Mouse (Mus musculus) forebrain, embryonic 10.5 days (tissue): ENCODE results near the gene Padi1. TPM values are rescaled to one million over a fixed set of nuclear protein-coding genes. Genes with fewer than 3 reads are reported as not detected.

Experiments used
- DNase-seq: peaks from one replicate; pipeline ENCODE4 v3.0.0-alpha.2; 2017; ENCODE audit warnings: low spot score; ENCODE audit errors: extremely low spot score
- H3K27ac ChIP-seq: fragments of 300-500 bp; sonication (generic); 2 replicates; pipeline ENCODE4 v1.5.1; 2016; ENCODE audit warnings: mild to moderate bottlenecking
- H3K27me3 ChIP-seq: fragments of 300-500 bp; sonication (generic); 2 replicates; pipeline ENCODE4 v1.6.1; 2016; ENCODE audit warnings: mild to moderate bottlenecking; ENCODE audit not compliant: poor library complexity, severe bottlenecking
- H3K36me3 ChIP-seq: fragments of 300-500 bp; sonication (generic); replicated peaks from 2 replicates; pipeline ENCODE4 v1.6.1; 2016; ENCODE audit warnings: mild to moderate bottlenecking, moderate library complexity
- H3K4me1 ChIP-seq: fragments of 300-500 bp; sonication (generic); 2 replicates; pipeline ENCODE4 v1.6.1; 2016
- H3K4me3 ChIP-seq: fragments of 300-500 bp; sonication (generic); 2 replicates; pipeline ENCODE4 v1.5.1; 2016; ENCODE audit warnings: mild to moderate bottlenecking, moderate library complexity
- H3K9me3 ChIP-seq: fragments of 300-500 bp; sonication (generic); 2 replicates; pipeline ENCODE4 v1.6.1; 2016; ENCODE audit warnings: mild to moderate bottlenecking, moderate library complexity
- WGBS: fragments of 180-500 bp; shearing (Covaris S2); methylation state at CpG from one replicate; pipeline ENCODE4 v1.1.7; 2016; 5-methylcytosine and 5-hydroxymethylcytosine counted together
- polyA plus RNA-seq: library from polyadenylated mRNA; unstranded; fragments of >200 nt; fragmentation: Nextera tagmentation; extraction: Ambion mirVana; gene quantifications from 2 replicates; pipeline ENCODE4 v1.2.1, GENCODE M21; 2016

Gene Padi1
- polyA plus RNA-seq, result 0.06 and 0.10 TPM in 2 replicates

- Histone ChIP-seq H3K9me3 (no peaks in the 10 kb centered on the region), H3K36me3 (no peaks in the 10 kb centered on the region), H3K27me3 (no peaks in the 10 kb centered on the region), H3K27ac (no peak within 1 kb of the TSS), H3K4me1 (peaks cover 15% of the 10 kb centered on the region), H3K4me3 (no peak within 1 kb of the TSS)
- 94% methylated on average over 6 of the region's 6 CpGs for WGBS
- DNase-seq, result no peak
Observed at GRCm38 (mm10) chr4:140845666-140846065, at the start of gene Padi1. Gene Padi1, minus strand, starts transcription at chr4:140845778.

DNA sequence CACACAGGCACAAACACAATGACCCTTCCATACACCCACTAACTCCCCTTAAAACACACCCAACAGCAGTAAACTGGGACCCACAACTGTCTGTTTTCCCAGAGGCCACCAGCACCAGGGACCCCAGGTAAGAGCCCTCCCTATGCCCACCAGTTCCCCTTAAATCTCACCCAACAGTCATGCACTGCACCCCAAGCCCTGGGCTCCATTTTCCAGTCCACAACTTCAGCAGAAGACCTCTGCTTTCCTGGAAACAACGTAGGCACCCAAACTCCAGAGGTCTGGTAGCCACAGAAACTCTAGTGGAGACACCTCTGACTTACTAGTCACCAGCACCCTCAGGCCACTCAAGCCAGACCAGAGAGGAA is 46.6 kb upstream of the Padi1 start:
- 65% methylated on average over 1 of the region's 1 CpGs for WGBS
- no peak for DNase-seq
- Histone ChIP-seq H3K4me1 (no peaks in the 10 kb centered on the region), H3K4me3 (no peak overlapping the region), H3K9me3 (peaks cover 19% of the 10 kb centered on the region), H3K27ac (no peak overlapping the region), H3K36me3 (no peaks in the 10 kb centered on the region), H3K27me3 (no peaks in the 10 kb centered on the region)

DNA sequence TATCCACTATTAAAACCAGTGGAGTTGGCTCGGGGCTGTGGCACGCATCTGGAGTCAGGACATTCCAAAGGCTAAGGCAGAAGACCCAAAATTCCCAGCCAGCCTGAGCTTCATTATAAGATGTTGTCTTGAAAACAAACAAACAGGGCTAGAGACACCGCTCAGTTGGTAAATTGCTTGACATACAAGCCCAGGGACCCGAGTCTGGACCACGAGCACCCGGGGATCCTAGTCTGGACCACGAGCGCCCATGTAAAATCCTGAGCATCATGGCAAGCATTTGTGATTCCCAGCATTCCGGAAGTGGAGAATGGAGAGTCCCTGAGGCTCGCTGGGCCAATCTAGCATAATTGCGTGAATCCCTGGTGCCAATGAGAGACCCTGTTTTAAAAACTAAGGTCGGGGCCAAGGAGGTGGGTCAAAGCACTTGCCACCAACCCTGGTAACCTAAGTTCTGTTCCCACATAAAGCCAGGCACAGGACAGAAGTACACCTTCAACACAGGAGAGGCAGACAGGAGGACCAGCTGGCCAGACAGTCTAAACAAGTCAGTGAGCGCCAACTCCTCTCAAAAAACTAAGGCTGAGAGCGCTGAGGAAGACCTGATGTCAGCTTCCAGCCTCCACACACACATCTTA is 46.1 kb upstream of the Padi1 start:
- Histone ChIP-seq H3K4me3 (no peak overlapping the region), H3K36me3 (no peaks in the 10 kb centered on the region), H3K4me1 (no peaks in the 10 kb centered on the region), H3K27ac (no peak overlapping the region), H3K27me3 (no peaks in the 10 kb centered on the region), H3K9me3 (peaks cover 19% of the 10 kb centered on the region)
- WGBS, result 94% methylated on average over 14 of the region's 14 CpGs
- no peak for DNase-seq

GRCm38 (mm10) chr4:140883852-140884251 is 38.3 kb upstream of the Padi1 start:
- DNase-seq, result no peak
- Histone ChIP-seq H3K27ac (no peak overlapping the region), H3K9me3 (peaks cover 11% of the 10 kb centered on the region), H3K27me3 (no peaks in the 10 kb centered on the region), H3K36me3 (no peaks in the 10 kb centered on the region), H3K4me3 (no peak overlapping the region), H3K4me1 (peaks cover 4% of the 10 kb centered on the region)
- WGBS, result 50% methylated on average over 4 of the region's 4 CpGs

DNA sequence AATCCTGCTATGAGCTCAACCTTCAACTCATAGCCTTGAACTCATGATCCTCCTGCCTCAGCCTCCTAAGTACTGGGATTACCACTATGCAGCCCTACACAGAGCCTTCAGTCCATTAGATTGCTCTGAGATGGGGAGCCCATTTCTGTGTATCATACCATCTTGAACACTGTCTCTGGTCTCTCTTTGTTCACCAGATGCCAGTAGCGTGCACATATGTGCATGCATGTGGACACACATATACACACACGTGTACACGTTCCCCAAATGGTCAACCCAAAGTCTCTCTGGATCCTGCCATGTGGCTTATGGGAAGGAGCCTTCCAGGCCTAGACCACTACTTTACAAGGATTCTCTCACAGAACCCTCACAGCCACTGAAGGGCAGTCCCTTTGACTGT is 37.4 kb upstream of the Padi1 start:
- no peak overlapping the region for H3K4me3 ChIP-seq
- H3K27me3 ChIP-seq, result no peaks in the 10 kb centered on the region
- no peaks in the 10 kb centered on the region for H3K36me3 ChIP-seq
- no peak for DNase-seq
- H3K27ac ChIP-seq, result no peak overlapping the region
- H3K4me1 ChIP-seq, result peaks cover 4% of the 10 kb centered on the region
- H3K9me3 ChIP-seq, result peaks cover 11% of the 10 kb centered on the region
- 95% methylated on average over 3 of the region's 3 CpGs for WGBS

DNA sequence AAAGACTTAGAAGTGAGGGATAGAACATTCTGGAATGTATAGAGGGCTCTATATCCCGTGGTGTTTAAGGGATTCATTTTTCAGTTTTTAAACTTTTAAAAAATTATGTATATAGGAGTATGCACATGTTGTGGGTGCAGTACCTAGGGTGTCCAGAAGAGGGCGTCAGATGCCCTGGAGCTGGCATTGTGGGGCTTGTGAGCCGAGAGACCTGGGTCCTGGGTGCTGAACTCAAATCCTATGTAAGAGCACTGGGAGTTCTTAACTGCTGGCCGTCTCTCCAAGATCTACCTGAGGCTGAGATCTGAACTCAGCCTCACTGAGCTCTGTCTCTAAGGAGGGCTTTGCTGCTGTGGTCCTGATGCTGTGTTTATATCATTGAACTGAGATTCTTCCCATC is 36.8 kb upstream of the Padi1 start:
- DNase-seq, result no peak
- H3K27me3 ChIP-seq, result no peaks in the 10 kb centered on the region
- no peak overlapping the region for H3K4me3 ChIP-seq
- H3K9me3 ChIP-seq, result peaks cover 11% of the 10 kb centered on the region
- WGBS, result 60% methylated on average over 4 of the region's 4 CpGs
- no peak overlapping the region for H3K27ac ChIP-seq
- peaks cover 9% of the 10 kb centered on the region for H3K4me1 ChIP-seq
- H3K36me3 ChIP-seq, result no peaks in the 10 kb centered on the region

DNA sequence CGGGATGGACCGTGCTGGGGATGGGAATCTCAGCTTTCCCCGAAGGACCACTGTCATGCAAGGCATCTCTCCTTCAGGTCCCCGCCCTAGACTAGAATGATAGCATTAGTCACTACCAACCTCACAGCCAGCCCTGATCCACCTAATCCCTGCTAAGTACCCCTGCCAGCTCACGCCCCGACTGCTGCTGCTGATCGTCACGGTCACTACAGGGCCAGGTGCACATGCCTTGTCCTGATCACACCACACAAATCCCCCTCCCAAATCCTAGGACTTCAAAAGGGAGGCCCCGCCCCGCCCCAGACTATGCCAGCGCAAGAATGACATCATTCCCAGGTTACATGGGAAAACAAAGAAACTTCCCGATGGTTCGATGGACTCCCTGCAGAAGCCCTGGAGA is 36.2 kb upstream of the Padi1 start:
- 92% methylated on average over 13 of the region's 13 CpGs for WGBS
- no peak overlapping the region for H3K27ac ChIP-seq
- H3K4me3 ChIP-seq, result no peak overlapping the region
- DNase-seq, result no peak
- peaks cover 11% of the 10 kb centered on the region for H3K9me3 ChIP-seq
- peaks cover 9% of the 10 kb centered on the region for H3K4me1 ChIP-seq
- H3K36me3 ChIP-seq, result no peaks in the 10 kb centered on the region
- no peaks in the 10 kb centered on the region for H3K27me3 ChIP-seq

DNA sequence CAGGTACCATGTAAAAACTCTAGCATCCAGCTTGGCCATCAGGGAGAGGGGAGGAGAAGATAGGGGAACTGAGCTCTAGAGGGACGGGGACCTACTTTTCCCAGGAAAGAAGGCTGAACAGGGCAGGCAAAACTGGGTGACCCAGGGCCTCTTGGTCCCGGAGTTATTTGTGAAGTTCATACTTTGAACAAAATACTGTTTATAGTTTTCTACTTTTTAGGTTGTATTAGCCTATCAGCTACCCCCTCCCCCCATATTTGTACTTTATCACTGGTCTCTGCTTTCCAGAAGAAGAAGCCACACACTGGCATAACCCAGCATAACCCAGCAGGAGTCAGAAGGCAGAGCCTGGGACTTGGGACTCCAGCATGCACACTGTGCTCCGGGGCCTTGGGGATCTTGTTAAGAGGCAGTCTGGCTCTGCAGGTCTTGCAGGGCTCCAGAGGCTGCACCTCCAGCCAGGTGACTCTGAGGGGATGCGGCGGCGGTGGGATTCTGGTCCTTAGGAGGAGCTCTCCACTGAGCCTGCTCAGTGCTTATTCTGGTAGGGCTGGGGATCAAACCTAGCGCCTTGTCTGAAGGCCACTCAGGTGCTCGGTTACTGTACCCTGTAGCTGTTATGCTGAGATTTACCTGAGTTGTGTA is 35.6 kb upstream of the Padi1 start:
- H3K27ac ChIP-seq, result no peak overlapping the region
- H3K4me3 ChIP-seq, result no peak overlapping the region
- WGBS, result 92% methylated on average over 8 of the region's 8 CpGs
- DNase-seq, result no peak
- no peaks in the 10 kb centered on the region for H3K36me3 ChIP-seq
- peaks cover 9% of the 10 kb centered on the region for H3K4me1 ChIP-seq
- peaks cover 11% of the 10 kb centered on the region for H3K9me3 ChIP-seq
- no peaks in the 10 kb centered on the region for H3K27me3 ChIP-seq

GRCm38 (mm10) chr4:140880207-140880606 is 34.6 kb upstream of the Padi1 start:
- H3K27me3 ChIP-seq, result no peaks in the 10 kb centered on the region
- 86% methylated on average over 3 of the region's 3 CpGs for WGBS
- no peak overlapping the region for H3K4me3 ChIP-seq
- no peak overlapping the region for H3K27ac ChIP-seq
- no peaks in the 10 kb centered on the region for H3K36me3 ChIP-seq
- DNase-seq, result no peak
- H3K9me3 ChIP-seq, result peaks cover 11% of the 10 kb centered on the region
- H3K4me1 ChIP-seq, result peaks cover 9% of the 10 kb centered on the region

DNA sequence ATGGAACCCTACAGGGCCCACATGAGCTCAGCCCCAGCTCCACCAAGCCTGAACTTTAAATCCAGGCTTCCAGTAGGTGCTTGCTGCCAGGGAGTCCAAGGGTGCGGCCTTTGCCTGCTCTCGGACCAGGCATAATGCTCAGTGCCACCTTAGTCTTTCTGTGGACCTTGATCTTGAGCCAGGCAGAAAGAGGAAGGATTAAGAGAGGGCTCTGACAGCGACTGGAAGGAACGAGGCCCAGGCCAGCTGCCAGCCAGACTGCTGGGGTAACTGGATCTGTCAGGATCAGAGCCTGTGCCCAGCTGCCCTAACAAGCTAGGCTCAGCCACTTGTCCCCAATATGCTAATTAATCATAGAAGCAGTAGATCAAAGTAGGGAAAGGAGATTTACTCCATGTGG is 34.2 kb upstream of the Padi1 start:
- Histone ChIP-seq H3K4me1 (peaks cover 9% of the 10 kb centered on the region), H3K36me3 (no peaks in the 10 kb centered on the region), H3K4me3 (no peak overlapping the region), H3K27ac (no peak overlapping the region), H3K9me3 (peaks cover 11% of the 10 kb centered on the region), H3K27me3 (no peaks in the 10 kb centered on the region)
- no peak for DNase-seq
- 81% methylated on average over 4 of the region's 4 CpGs for WGBS

DNA sequence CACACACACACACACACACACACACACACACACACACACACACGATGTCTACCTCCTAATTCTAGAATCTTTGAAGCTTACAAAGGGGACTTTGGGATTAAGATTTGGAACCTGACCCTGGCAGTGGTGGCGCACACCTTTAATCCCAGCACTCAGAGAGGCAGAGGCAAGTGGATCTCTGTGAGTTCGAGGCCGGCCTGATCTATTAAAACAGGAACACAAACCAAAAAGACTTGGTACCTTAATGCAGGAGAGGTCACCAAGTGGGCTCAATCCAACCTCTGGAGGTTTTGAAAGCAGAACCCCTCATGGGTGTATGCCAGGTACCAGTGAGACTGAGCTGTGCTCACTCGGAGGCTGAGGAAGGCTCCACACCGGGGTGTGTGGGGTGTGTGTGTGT is 33.5 kb upstream of the Padi1 start:
- Histone ChIP-seq H3K4me1 (peaks cover 9% of the 10 kb centered on the region), H3K4me3 (no peak overlapping the region), H3K27me3 (no peaks in the 10 kb centered on the region), H3K9me3 (peaks cover 15% of the 10 kb centered on the region), H3K27ac (no peak overlapping the region), H3K36me3 (no peaks in the 10 kb centered on the region)
- 96% methylated on average over 6 of the region's 6 CpGs for WGBS
- no peak for DNase-seq

DNA sequence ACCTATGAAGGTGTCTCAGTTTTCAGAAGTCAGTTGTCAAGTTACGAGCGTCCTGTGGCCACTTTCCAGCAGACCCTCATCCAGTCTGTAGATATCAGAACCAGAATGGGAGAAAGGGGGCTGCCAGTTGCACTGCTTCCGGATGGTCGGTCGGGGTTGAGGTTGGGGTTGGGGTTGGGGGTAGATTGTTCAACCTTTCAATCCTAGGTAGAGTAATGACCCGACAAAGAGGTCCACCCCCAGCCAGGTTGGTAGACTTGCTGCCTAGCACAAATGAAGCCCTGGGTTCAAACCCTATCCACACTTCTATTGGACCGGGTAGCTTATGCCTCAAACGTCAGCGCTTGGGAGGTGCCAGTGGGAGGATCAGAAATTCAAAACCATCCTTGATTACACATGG is 33.1 kb upstream of the Padi1 start:
- no peak for DNase-seq
- Histone ChIP-seq H3K9me3 (peaks cover 18% of the 10 kb centered on the region), H3K27ac (no peak overlapping the region), H3K4me1 (peaks cover 9% of the 10 kb centered on the region), H3K4me3 (no peak overlapping the region), H3K27me3 (no peaks in the 10 kb centered on the region), H3K36me3 (no peaks in the 10 kb centered on the region)
- 88% methylated on average over 9 of the region's 9 CpGs for WGBS

- WGBS, result 89% methylated on average over 9 of the region's 9 CpGs
Observed at GRCm38 (mm10) chr4:140877441-140877840, 31.9 kb upstream of the Padi1 start.

More at GRCm38 (mm10) chr4:140877441-140877840, 31.9 kb upstream of the Padi1 start:
- Histone ChIP-seq H3K4me1 (peaks cover 11% of the 10 kb centered on the region), H3K4me3 (no peak overlapping the region), H3K9me3 (peaks cover 21% of the 10 kb centered on the region), H3K27ac (no peak overlapping the region), H3K36me3 (no peaks in the 10 kb centered on the region), H3K27me3 (no peaks in the 10 kb centered on the region)
- DNase-seq, result no peak
